Mouse (Mus musculus) gonadal fat pad, adult 2 months (tissue): Measurements from ENCODE around the gene Epb41l4b. TPM values are rescaled to one million over a fixed set of nuclear protein-coding genes. Genes with fewer than 3 reads are reported as not detected.

Experiments
- DNase-seq: peaks from one replicate; pipeline ENCODE4 v3.0.0-alpha.2; 2012; ENCODE audit warnings: low read depth
- polyA plus RNA-seq: library from polyadenylated mRNA; depleted of rRNA; stranded (reverse); fragments of >200 nt; gene quantifications from 2 replicates; pipeline ENCODE4 v1.2.3, GENCODE M21; 2012

The Epb41l4b gene
- polyA plus RNA-seq, 1 experiment = 25.8 TPM

DNA sequence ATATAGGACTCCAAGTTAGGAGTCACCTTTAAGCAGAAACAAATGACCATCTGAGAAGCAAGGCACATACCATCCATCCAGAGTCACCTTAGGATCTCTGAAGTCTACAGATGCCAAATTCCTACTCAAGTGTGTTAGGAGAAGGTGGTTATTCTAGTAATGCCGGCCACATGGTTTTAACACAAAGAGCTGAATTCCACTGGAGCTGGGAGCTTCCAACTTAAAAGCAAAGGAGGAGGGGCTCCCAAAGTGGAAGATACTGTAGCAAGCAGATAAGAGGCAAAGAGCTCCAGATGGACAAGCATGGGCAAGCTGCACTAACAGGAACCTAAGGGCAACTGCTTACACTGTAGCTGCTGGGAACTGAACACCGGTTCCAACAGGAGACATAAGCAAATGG, 76.3 kb downstream of the Epb41l4b start:
- no peak for DNase-seq

DNA sequence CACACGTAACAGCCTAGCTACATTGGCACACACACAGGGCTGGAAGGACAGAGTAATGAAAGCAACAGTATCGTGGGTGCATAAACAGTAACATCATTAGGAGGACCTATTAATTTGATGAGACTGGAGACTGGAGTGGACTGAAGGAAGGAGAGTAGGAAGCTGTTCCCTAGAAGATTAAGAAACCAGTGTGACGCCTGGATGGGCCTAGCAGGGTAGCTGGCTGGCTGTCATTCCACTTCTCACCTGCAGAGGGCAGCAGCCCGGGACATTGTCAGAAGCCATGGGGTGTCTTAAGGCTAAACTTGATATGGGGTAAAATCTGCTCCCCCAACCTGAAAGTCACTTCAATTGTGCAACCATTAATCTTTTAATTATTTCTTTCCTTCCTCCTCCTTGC, 78.0 kb downstream of the Epb41l4b start:
- no peak for DNase-seq

DNA sequence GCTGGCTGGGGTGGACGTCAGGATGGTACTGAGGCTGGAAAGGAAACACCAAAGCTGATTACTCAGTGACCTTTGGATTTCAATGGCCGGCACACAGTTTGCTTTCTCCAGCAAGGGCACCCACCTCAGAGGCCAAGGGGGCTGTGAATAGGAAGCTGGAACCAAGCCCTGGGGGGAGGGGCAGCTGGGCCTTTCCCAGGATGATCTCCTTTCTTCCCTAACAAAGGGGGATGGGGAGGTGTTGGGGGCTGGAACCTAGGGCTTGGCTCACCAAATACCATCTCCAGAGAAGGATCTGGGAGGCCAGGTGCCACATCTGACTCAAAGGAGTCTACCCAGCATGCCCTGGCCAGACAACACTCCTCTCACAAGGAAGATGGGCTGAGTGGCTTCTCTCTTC, 78.4 kb downstream of the Epb41l4b start:
- DNase-seq = no peak

DNA sequence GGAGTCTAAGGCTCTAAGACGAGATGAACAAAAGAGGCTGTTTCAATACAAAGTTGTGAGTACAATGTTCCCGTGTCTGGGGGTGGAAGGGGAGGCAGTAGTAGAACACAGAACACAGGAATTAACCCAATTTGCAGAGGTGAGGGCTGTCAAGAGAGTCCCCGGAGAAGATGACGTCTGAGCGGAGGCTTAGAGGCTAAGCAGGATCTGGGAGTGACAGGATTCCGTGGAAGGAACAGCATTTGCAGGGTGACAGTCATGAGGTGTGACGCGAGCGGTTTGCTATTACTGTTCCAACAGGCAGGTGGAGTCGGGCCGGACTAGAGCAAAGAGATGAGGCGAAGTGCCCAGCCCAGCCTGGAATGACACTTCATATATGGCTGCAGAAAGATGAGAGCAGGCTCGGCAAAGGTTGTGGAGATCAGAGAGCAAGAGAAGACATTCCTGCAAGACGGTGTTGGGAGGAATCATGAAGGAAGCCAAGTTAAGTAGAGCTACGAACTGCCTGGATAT, 82.9 kb downstream of the Epb41l4b start:
- no peak for DNase-seq

DNA sequence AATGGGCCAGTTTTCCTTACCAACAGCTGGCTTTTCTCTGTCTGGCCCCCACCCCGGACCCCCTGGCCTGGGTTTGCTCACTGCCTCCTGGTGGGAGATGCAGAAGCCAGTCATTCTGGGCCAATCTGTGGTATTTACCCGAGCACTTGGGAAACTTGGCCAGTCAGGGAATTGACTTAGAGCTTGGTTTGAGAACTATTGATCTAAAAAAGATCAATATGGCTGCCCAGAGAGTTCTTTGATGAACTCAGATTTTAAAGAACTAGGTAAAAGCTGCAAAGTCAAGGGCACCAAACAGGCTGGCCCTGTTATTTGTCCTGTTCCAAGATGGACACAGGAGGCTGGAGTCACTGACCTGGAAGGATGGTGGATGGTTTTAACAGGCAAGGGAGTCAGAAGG, 84.6 kb downstream of the Epb41l4b start:
- no peak for DNase-seq

DNA sequence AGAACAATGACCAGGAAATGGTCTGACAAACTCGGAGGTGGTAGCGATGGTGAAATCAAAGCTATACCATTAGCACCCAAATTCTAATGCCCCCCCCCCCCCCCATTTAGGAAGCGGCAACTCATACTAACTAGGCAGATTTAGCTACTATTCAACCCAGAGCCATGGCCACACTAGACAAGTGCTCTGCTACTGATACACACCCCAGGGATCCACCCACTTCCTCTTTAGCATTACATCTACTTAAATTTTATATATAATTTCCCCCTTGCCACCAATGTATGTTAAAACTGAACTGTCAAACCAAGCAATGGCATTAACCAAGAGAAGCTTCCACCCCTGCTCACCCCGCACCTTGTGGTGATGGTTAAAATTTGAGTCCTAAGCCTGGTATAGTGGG, 85.6 kb downstream of the Epb41l4b start:
- no peak for DNase-seq

DNA sequence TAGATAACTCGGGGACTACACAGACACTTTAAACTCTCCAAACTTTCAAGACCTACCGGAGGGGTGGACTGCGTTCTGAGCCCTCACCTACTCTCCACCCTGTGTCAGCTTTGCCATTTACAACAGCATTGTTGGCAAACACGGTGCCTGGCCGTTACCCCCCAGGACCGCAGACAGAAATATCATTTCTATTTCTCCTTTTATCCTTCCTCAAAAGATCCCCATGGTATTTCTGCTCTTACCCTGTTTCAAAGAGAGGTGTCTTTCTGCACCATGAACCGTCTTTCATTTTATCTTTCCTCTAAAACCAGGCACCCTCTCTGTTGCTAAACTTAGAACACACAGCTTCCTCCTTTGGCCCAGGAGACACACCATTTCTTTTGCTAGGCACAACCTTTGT, 87.6 kb downstream of the Epb41l4b start:
- no peak for DNase-seq

DNA sequence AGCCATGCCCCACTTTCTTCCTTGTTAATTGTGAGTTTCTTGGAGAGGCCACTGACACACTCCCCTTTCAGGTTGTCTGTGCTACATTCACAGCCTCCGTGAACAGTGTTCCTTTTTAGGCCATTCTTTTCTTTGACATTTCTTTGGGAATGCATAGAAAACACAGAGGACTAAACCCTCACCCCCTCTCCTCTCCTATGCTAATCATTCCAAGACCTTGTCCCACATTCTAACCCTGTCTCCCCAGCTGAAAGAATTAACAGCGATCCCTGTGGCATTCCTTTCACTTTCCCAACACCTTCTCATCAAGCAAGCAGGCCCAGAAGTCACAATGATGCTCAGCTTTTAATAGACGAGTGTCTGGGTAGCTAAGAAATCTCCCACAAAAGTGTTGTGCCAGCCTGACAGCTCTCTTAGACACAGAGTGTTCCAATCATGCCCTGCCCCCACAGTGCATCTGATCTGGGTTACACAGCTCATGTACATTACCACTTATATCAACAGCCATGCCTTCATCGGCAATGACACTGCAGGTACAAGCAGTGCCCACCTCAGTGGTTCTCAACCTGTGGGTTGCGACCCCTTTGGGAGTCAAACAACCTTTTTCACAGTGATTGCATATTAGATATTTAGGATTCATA, 93.8 kb downstream of the Epb41l4b start:
- DNase-seq = no peak

DNA sequence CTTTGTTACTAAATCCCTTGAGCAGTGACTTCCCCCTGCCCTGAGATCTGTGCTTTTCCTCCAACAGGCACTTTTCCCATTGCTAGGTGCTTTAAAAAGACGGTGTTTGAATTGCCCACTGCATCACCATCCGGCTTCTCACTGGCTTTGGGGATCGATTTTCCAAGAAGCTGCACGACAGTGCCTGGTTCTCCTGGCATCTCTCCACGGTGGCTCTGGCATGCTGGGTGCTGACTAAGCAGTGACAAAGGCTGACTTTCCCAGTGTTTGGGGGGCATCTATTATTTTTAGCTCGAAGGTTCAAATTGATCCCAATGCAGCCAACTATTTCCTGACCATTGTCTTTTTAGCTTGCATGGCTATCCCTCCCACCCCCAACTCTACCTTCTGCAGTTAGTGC, 94.7 kb downstream of the Epb41l4b start:
- no peak for DNase-seq

DNA sequence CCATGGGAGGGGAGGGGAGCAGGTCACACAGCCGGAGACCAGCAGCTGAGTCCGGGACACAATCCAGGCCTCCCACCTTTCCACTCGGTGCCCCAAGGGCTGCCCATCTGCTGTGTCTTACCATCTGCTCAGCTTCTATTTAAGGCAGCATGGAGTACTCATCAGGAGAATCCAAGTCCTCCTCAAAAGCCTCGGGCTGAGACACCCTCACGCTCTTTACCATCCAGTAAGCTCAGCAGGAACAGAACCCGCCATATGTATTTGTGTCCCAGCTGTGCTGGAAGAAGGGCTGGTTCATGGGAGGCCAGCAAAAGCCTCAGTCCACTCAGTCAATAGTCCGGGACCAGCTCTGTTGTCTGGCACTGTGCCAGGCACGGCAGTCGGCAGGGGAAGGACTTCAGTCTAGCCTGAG, 97.1 kb downstream of the Epb41l4b start:
- no peak for DNase-seq

DNA sequence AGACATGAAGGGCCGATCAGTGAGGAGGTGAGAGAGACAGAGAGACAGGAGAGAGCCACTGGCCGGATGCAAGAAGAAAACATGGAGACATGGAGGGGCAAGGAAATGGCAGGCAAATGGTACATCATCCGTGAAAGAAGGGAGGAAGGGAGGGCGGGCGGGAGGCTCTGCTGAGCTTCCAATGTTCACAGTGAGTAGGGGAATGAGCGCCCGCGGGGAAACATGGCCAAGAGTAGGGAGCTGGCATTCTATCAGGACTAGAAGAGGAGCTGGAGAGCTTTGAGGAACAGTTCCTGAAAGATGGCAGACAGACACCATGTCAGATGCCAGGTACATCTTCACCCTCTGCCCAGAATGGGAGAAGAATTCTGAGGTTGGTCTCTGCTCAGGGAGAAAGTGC, 99.6 kb downstream of the Epb41l4b start:
- no peak for DNase-seq

DNA sequence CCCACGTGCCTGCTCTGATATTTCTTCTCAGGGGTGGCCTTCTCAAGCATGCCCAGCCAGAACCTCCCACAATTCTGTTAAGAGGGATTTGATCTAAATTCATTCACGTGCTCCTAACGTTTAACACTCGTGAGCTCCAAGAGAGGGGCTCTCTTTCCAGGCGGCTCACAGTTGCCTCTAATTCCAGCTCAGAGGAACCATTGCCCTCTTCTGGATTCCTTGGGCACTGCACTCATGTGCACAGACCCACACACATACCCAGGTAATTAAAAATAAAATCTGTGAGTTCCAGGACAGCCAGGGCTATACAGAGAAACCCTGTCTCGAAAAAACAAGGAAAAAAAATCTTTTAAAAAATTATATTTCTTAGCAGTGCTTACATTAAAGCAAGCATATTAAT, 101.6 kb downstream of the Epb41l4b start:
- DNase-seq = no peak

DNA sequence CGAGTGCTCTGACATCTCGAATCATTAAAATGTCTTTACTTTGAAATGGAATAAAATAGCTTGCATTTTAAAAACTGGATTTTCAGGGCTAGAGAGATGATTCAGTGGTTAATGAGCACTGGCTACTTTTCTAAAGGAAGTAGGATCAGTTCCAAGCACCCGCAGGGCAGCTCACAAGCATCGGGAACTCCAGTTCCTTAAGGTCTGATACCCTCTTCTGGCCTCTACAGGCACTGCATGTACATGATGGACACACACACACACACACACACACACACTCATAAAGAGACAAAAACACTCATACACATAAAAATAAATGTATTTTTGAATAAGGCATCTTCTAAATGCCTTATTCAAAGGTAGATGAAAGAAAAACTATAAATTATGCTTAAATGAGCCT, 102.0 kb downstream of the Epb41l4b start:
- DNase-seq = no peak

DNA sequence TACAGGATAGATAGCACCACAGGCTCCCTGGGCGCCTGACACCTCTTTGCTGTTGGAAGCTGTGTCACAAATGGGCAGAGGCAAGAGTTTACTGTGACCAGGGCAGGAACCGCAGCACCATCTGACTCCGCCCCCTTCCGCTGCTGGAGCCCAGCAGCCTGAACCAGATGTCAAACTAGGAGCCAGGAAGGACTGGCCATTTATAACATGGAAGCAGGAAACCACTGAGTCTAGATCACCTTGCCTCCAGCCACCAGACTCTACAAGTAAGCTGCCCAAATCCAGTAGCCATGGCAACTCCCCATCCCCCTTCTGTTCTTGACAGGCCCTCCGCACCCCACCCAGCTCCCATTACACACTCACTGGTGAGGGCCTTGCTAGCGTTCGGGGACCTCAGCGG, 102.8 kb downstream of the Epb41l4b start:
- DNase-seq = no peak

DNA sequence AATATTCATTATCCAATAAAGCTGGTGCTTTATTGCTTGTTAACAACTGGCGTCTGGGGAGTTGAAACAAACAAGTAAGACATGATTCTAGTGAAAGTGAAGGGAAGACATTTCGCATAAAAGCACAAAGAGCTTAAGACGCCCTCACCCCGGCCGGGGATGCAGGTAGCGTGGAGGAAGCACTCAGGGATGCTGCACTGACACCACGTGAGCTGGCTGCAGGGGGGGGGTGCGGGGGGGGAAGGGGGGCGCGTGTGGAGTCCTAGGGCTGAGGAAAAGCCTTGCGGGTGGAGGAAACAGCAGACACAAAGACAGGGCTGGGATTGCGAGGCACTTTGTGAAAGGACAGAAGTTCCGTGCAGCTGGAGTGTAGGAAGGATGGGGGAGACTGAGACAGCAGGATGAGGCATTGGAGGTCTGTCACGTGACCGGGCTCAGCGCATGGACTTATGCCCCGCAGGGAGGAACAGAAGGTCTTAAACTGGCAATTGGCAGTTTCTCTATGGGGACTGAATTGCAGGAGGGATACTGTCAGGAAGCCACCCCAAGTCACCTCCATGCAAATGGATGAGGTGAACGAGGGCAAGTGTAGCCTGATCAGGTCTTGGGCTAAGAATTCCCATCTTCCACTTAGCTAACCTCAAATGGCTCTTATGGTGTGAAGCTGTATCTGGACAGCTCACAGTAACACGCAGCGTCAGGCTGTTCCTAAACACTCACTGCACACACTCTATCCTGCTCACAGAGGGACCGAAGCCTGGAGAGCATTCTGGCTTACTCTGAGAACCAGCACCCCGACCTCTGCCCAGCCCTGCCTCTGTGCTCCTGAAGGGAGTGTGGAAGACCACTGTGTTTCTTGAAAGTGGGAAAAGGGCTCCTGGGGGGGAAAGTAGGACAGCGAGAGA, 103.9 kb downstream of the Epb41l4b start:
- no peak for DNase-seq

DNA sequence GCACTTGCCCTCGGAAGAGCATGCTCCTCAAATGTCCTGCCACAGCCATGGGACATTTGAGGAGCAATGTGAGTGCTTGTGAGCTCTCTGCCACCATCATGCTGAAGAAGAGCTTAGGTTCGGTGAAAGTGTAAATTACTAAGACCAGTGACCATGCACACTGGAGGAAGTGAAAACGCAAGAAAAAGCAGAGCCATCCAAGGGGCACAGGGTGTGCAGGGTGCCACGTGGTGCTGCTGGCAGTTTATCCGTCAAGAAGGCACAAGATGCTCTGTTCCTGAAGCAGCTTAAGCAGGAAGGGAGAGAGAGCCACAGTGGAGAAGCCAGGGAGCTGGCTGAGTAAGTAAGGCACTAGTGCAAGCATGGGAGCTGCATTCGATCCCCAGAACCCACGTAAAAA, 105.7 kb downstream of the Epb41l4b start:
- no peak for DNase-seq

DNA sequence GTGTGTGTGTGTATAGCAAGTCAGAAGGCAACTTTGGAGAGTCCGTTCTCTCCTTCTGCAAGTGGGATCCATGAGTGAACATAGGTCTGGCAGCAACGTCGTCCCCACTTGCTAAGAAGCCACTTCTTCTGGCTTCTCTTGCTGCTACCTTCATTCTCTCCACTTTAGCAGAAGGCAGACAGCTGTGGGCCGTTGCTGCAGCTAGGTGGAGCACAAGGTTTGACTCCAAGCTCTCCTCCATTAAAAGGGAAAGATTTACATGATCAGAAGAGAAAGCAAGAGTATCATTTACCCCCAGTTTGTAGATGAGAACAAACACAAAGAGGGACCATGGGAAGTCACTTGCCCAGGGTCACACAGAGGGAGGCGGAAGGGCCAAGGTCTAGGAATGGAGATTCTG, 109.1 kb downstream of the Epb41l4b start:
- no peak for DNase-seq

DNA sequence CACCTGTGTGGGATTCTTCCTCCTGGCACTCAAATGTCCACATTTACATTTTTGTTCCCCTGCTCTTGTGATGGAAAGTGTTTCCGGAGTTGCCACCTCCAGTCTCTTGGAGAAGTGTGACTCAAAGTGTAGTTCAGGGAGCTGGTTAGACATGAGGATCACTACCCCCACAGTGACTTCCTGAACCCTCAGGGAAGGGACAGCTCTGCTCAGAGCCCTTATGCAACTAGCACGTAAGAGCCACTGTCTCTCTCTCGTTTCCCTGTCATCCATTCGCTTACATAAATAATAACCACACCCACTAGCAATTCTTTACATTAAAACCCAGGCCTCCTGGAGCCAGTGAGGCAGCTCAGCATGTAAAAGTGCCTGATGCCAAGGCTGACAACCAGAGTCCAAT, 111.8 kb downstream of the Epb41l4b start:
- DNase-seq = no peak

DNA sequence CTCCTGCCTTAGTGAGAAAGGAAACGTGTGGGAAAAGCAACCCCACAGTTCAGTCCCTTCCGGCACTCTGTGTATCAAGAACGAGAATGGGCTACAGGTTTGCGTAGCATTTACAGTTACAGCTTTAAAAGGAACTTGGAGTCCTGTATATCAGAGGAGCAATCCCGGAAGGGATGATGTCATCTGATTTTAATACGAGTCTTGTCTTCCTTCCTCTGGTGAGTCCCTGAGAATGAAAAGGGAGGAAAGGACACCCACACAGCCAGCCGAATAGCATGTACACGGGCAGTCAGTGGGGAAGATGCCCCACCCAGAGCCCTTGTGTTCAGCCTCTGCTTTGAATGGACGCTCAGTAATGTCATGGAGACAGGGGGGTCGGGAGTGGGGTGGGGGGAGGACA, 115.3 kb downstream of the Epb41l4b start:
- DNase-seq = no peak

DNA sequence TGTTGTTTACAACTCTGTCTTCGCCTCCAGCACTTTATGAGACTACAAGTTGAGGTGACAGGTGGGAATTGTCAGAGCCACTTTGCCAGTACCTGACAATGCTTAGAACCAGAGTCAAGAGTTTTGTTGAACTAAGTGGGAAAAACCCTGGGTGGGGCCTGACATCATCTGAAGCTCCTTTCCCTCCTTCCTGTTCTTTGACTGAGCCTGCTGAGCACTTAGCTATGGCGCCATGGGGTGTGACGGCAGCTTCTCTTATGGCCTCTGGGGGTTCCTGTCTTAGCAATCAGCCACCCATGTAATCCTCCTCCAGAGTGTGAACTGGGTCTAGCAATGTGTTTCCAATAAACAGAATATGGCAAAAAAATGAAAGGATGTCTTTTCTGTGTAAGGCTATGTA, 119.7 kb downstream of the Epb41l4b start:
- no peak for DNase-seq

DNA sequence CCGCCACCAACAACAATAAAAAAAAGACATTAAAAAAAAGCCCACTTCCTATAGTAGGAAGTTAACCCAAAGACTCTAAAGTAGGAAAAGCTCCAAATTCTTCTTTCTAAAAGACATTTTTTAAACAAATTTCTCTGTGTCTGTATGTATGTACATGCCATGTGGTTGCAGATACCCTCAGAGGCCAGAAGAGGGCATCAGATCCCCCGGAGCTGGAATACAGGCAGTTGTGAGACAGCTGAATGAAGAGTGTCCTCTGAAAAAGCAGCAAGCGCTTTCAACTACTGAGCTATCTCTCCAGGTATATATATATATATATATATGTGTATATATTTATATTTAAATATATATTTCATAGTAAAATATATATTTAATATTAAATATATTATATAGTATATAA, 121.9 kb downstream of the Epb41l4b start:
- DNase-seq = no peak

DNA sequence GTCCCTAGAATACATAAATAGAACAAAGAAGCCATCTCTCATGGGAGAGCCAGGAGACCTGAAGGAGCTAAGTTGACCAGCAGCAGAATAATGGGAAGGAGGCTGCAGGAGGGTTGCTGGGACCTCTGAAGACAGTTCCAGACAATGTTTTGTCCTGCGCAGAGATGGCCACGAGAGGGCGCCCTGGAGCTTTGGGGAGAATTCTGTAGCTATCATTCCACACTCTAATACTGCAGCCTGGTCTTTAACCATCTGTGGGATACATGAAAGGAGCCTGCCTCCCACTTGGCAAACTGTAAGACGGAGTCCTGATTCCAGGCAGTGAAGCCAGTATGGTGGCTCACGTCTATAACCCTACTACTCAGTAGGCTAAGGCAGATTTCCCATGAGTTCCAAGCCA, 126.0 kb downstream of the Epb41l4b start:
- no peak for DNase-seq
